Mouse (Mus musculus): Measurements from ENCODE around the gene Zfr.

GRCm38 (mm10) chr15:12100912-12101311 lies 16.7 kb upstream of the Zfr start:
- TF ChIP-seq POLR2A (IDR thresholded peaks at IDR 0.05; ENCODE audit: insufficient read length, low read depth) (peak; percentile 53), TCF12 (IDR thresholded peaks at IDR 0.05; ENCODE audit: insufficient read depth, poor library complexity, severe bottlenecking) (no peak), MYOG (IDR thresholded peaks at IDR 0.05; ENCODE audit: control insufficient read depth in 1 of 3, insufficient read depth in 1 of 3, insufficient read length in 2 of 3, low read depth in 2 of 3) (no peak), MYOD1 (IDR thresholded peaks at IDR 0.05; ENCODE audit: control insufficient read depth in 1 of 3, insufficient read length in 2 of 3, low read depth in 2 of 3) (no peak), MAX (IDR thresholded peaks at IDR 0.05; ENCODE audit: low read depth) (no peak), POLR2AphosphoS2 (IDR thresholded peaks at IDR 0.05; ENCODE audit: insufficient read length, low read depth) (no peak)
